Mouse (Mus musculus): ENCODE measurements around the gene Polr3b. TPM values are rescaled to one million over a fixed set of nuclear protein-coding genes. Genes with fewer than 3 reads are reported as not detected.

The Polr3b gene
- polyA plus RNA-seq, 1 experiment from 2014 or later: 15.7 TPM

DNA sequence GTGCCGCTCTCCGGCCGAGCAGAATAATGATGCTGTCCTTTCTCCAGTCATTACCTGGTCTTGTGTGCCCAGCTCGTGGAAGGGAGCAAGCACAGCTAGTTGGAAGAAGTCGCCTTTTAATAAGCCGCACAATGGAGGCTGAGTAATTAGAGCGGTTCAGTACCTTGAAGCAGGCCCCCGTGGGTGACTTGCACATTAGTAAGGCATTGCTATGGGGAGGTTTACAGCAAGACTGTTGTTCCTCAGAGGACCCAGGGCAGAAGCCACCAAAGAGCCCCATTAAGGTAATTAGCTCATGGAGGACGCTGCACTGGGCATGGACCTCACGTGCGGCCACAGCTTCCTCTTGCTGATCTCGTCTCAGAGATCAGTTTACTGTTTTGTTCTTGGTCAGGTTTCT lies 100.6 kb downstream of the Polr3b start:
- Histone ChIP-seq H3K27me3 (replicated peaks; ENCODE audit: control insufficient read depth, insufficient read depth, low read length) (no peaks in the 10 kb centered on the region), H3K4me2 (ENCODE audit: low read length) (no peak overlapping the region), H3K9me3 (ENCODE audit: control insufficient read depth, low read length) (no peaks in the 10 kb centered on the region), H3K9ac (replicated peaks; ENCODE audit: low read depth, low read length) (no peak overlapping the region), H3K27ac (ENCODE audit: low read length) (no peak overlapping the region), H3K4me1 (replicated peaks; ENCODE audit: control insufficient read depth, insufficient read depth, low read length) (no peaks in the 10 kb centered on the region), H3K4me3 (replicated peaks; ENCODE audit: low read length) (no peak overlapping the region), H3K36me3 (ENCODE audit: control insufficient read depth, insufficient read depth) (peaks cover 2% of the 10 kb centered on the region; the same call in 1 of the 2 replicates)
- WGBS: 30% methylated on average over 12 of the region's 12 CpGs
- no peak for ATAC-seq

- WGBS: 93% methylated on average over 12 of the region's 12 CpGs
- Histone ChIP-seq H3K4me1 (replicated peaks; ENCODE audit: control insufficient read depth, insufficient read depth, low read length) (no peaks in the 10 kb centered on the region), H3K27ac (ENCODE audit: low read length) (no peak overlapping the region), H3K36me3 (ENCODE audit: control insufficient read depth, insufficient read depth) (peaks cover 2% of the 10 kb centered on the region; the same call in 1 of the 2 replicates), H3K4me2 (ENCODE audit: low read length) (no peak overlapping the region), H3K4me3 (replicated peaks; ENCODE audit: low read length) (no peak overlapping the region), H3K9me3 (ENCODE audit: control insufficient read depth, low read length) (no peaks in the 10 kb centered on the region), H3K27me3 (replicated peaks; ENCODE audit: control insufficient read depth, insufficient read depth, low read length) (no peaks in the 10 kb centered on the region), H3K9ac (replicated peaks; ENCODE audit: low read depth, low read length) (no peak overlapping the region)
- ATAC-seq: no peak
Observed at GRCm38 (mm10) chr10:84727005-84727404, 104.9 kb downstream of the Polr3b start.

GRCm38 (mm10) chr10:84727760-84728159 lies 105.7 kb downstream of the Polr3b start:
- no peak for ATAC-seq
- Histone ChIP-seq H3K36me3 (ENCODE audit: control insufficient read depth, insufficient read depth) (peaks cover 2% of the 10 kb centered on the region; the same call in 1 of the 2 replicates), H3K27me3 (replicated peaks; ENCODE audit: control insufficient read depth, insufficient read depth, low read length) (no peaks in the 10 kb centered on the region), H3K4me2 (ENCODE audit: low read length) (no peak overlapping the region), H3K9ac (replicated peaks; ENCODE audit: low read depth, low read length) (no peak overlapping the region), H3K27ac (ENCODE audit: low read length) (no peak overlapping the region), H3K9me3 (ENCODE audit: control insufficient read depth, low read length) (no peaks in the 10 kb centered on the region), H3K4me1 (replicated peaks; ENCODE audit: control insufficient read depth, insufficient read depth, low read length) (no peaks in the 10 kb centered on the region), H3K4me3 (replicated peaks; ENCODE audit: low read length) (no peak overlapping the region)
- WGBS: 82% methylated on average over 4 of the region's 4 CpGs

GRCm38 (mm10) chr10:84730078-84730477 lies 108.0 kb downstream of the Polr3b start:
- Histone ChIP-seq H3K27ac (ENCODE audit: low read length) (no peak overlapping the region), H3K4me3 (replicated peaks; ENCODE audit: low read length) (no peak overlapping the region), H3K4me1 (replicated peaks; ENCODE audit: control insufficient read depth, insufficient read depth, low read length) (no peaks in the 10 kb centered on the region), H3K4me2 (ENCODE audit: low read length) (no peak overlapping the region), H3K9ac (replicated peaks; ENCODE audit: low read depth, low read length) (no peak overlapping the region), H3K27me3 (replicated peaks; ENCODE audit: control insufficient read depth, insufficient read depth, low read length) (no peaks in the 10 kb centered on the region), H3K9me3 (ENCODE audit: control insufficient read depth, low read length) (no peaks in the 10 kb centered on the region), H3K36me3 (ENCODE audit: control insufficient read depth, insufficient read depth) (no peaks in the 10 kb centered on the region; the same call in 1 of the 2 replicates)
- no peak for ATAC-seq
- WGBS: 85% methylated on average over 3 of the region's 3 CpGs

DNA sequence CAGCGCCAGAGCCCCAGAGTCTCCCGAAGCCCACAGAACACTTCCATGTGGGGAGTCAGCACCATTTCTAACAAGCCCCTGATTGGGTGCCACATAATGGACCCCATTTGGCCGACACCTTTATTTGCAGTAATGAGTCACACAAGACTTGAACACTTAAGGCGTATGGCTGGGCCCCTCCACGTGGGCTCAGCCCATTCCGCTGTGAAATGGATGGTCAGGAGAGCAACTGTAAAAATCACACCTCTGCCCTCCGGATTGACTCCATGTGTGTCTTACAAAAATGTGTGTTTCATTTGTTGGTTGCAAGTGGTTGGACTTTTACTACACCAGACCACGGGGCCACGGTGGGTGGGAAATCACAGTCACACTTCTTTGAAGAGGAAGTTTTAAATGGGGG lies 108.9 kb downstream of the Polr3b start:
- Histone ChIP-seq H3K9me3 (ENCODE audit: control insufficient read depth, low read length) (no peaks in the 10 kb centered on the region), H3K36me3 (ENCODE audit: control insufficient read depth, insufficient read depth) (no peaks in the 10 kb centered on the region; the same call in 1 of the 2 replicates), H3K27ac (ENCODE audit: low read length) (no peak overlapping the region), H3K4me3 (replicated peaks; ENCODE audit: low read length) (no peak overlapping the region), H3K27me3 (replicated peaks; ENCODE audit: control insufficient read depth, insufficient read depth, low read length) (no peaks in the 10 kb centered on the region), H3K4me1 (replicated peaks; ENCODE audit: control insufficient read depth, insufficient read depth, low read length) (no peaks in the 10 kb centered on the region), H3K9ac (replicated peaks; ENCODE audit: low read depth, low read length) (no peak overlapping the region), H3K4me2 (ENCODE audit: low read length) (no peak overlapping the region)
- 92% methylated on average over 9 of the region's 9 CpGs for WGBS
- ATAC-seq: no peak

DNA sequence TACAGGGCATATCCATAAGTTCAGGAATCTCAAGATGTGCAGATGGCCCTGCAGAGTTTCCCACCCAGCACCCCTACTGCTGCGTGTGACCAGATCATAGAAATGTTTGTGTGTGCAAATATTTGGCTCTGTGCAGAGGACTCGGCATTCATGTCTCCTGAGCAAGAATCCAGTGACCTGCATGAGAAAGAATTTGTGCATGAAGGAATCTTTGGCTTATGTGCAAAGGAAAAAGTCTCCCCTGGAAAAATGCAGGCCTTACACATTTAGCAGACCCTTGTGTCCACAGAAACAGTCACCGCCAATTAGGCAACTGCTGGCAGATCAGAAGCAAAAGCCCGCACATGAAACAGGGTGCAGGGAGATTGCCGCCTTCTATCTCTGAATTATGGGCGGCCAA lies 111.4 kb downstream of the Polr3b start:
- WGBS: 72% methylated on average over 6 of the region's 6 CpGs
- H3K27ac ChIP-seq (ENCODE audit: low read length): no peak overlapping the region
- no peaks in the 10 kb centered on the region for H3K36me3 ChIP-seq (ENCODE audit: control insufficient read depth, insufficient read depth)
- no peak overlapping the region for H3K4me2 ChIP-seq (ENCODE audit: low read length)
- ATAC-seq: no peak
- no peaks in the 10 kb centered on the region for H3K27me3 ChIP-seq (replicated peaks; ENCODE audit: control insufficient read depth, insufficient read depth, low read length)
- H3K4me1 ChIP-seq (replicated peaks; ENCODE audit: control insufficient read depth, insufficient read depth, low read length): no peaks in the 10 kb centered on the region
- no peak overlapping the region for H3K4me3 ChIP-seq (replicated peaks; ENCODE audit: low read length)
- no peaks in the 10 kb centered on the region for H3K9me3 ChIP-seq (ENCODE audit: control insufficient read depth, low read length)
- no peak overlapping the region for H3K9ac ChIP-seq (replicated peaks; ENCODE audit: low read depth, low read length)

DNA sequence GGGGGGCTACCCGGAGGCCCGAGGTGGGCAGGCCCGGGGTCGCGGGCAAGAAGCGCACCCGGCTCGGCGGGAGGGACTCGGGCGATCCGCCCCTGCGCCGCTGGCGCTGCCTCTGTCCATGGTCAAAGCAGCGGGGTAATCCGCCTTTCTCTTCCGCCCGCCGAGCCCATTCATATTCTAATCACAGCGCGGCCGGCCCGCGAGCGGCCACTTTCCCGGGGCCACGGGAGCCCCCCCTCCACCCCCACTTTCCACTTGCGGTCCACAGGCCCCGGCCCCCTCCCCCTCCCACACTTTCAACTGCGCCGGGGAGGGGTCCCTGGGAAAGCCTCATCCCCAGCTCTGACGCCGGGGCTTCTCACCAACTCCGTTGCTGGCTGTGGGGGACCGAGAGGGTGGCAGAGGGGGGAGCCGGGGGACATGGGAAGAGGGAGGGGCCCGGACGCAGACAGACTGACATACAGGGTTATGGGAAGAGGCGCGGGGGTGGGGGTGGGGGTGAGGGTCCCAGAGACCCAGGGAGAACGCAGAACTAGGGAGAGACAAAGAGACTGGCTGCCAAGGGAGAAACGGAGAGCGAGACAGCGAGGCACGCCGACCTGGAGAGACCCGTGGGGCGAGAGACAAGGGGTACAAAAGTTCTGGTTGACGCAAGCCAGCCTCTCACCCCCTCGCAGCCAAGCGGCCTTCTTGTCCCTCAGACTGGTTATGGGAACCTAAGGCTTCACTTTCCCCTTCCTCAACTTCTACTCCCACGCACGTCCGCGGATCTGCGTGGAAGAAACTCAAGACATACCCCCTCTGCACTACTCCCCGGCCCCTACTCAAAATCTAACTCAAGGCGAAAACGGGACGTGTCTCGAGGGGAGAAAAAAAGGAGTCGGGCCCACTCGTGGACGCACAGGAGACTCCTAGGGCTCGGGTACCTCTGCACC lies 133.0 kb downstream of the Polr3b start:
- peaks cover 46% of the 10 kb centered on the region for H3K4me1 ChIP-seq (replicated peaks; ENCODE audit: control insufficient read depth, insufficient read depth, low read length)
- peak overlapping the region; percentile 93 for H3K4me2 ChIP-seq (ENCODE audit: low read length)
- H3K27me3 ChIP-seq (replicated peaks; ENCODE audit: control insufficient read depth, insufficient read depth, low read length): peaks cover 32% of the 10 kb centered on the region
- H3K36me3 ChIP-seq (ENCODE audit: control insufficient read depth, insufficient read depth): no peaks in the 10 kb centered on the region
- peak overlapping the region; percentile 77 for H3K27ac ChIP-seq (ENCODE audit: low read length)
- peak overlapping the region; percentile 52 for H3K4me3 ChIP-seq (replicated peaks; ENCODE audit: low read length)
- ATAC-seq: peak; percentile 51
- H3K9ac ChIP-seq (replicated peaks; ENCODE audit: low read depth, low read length): peak overlapping the region; percentile 68
- under 1% methylated on average over 59 of the region's 66 CpGs for WGBS
- H3K9me3 ChIP-seq (ENCODE audit: control insufficient read depth, low read length): no peaks in the 10 kb centered on the region

DNA sequence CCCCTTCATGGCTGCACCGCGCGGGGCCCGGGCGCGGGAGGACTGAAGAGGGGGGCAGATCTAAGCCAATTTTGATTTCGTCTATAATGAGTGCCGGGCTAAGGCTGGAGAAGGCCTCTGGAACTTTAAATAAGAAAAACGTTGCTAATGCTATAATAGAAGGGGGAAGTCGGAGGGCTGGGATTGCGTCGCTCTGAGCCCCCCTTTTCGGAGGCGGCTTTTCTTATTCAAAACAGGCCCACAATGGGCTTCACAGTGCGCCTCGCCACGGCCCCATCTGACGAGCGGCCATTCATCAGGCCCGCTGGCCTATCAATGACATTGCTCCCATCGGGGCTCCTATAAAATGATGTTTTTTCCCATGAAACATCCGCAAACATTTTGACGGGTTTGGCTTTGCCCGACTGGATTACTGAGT lies 133.7 kb downstream of the Polr3b start, which contains the start of gene Rfx4:
Gene Rfx4, plus strand, starts transcription at position 277 of the 418 bp plus-strand sequence.
- WGBS: under 1% methylated on average over 24 of the region's 24 CpGs
- H3K9ac ChIP-seq (replicated peaks; ENCODE audit: low read depth, low read length): peak within 1 kb of the TSS; percentile 68
- ATAC-seq: peak; percentile 71
- H3K36me3 ChIP-seq (ENCODE audit: control insufficient read depth, insufficient read depth): no peaks in the 10 kb centered on the region
- H3K9me3 ChIP-seq (ENCODE audit: control insufficient read depth, low read length): no peaks in the 10 kb centered on the region
- H3K4me2 ChIP-seq (ENCODE audit: low read length): peak within 1 kb of the TSS; percentile 93
- peak within 1 kb of the TSS; percentile 52 for H3K4me3 ChIP-seq (replicated peaks; ENCODE audit: low read length)
- H3K4me1 ChIP-seq (replicated peaks; ENCODE audit: control insufficient read depth, insufficient read depth, low read length): peaks cover 52% of the 10 kb centered on the region
- H3K27me3 ChIP-seq (replicated peaks; ENCODE audit: control insufficient read depth, insufficient read depth, low read length): peaks cover 32% of the 10 kb centered on the region
- H3K27ac ChIP-seq (ENCODE audit: low read length): peak within 1 kb of the TSS; percentile 77

DNA sequence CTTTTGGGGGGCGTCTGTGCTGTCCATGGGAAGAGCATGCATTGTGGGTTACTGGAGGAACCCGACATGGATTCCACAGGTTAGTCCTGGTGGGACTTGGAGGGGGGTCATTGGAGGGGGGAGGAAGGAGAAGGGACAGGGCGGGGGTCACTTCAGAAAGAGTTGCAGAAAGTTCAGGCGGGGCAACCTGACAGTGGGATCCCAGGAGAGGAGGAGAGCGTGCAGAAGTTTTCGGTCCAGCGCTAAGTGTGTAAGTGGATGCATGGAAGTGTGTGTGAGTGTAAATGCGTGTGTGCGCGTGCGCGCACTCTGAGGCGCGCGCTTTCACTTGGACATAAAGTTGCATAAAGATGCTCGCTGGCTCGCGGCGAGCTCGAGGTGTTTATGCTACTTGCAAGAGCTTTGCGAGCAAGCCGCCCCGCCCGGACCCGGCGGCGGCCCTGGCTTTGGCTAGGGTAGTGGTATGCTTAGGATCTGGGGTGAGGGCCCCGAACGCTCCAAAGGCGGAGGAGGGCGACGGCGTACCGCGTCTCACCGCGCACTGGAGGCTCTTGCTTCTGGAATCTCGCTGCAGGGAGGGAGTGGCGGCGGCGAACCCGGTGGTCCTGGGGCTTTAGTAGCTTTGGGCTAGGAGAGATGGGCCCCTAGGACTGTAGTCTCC lies 134.5 kb downstream of the Polr3b start:
- ATAC-seq: no peak
- H3K27me3 ChIP-seq (replicated peaks; ENCODE audit: control insufficient read depth, insufficient read depth, low read length): peaks cover 32% of the 10 kb centered on the region

More for the DNA sequence above, 134.5 kb downstream of the Polr3b start:
- H3K4me1 ChIP-seq (replicated peaks; ENCODE audit: control insufficient read depth, insufficient read depth, low read length): peaks cover 52% of the 10 kb centered on the region
- WGBS: under 1% methylated on average over 42 of the region's 42 CpGs
- no peaks in the 10 kb centered on the region for H3K9me3 ChIP-seq (ENCODE audit: control insufficient read depth, low read length)
- H3K9ac ChIP-seq (replicated peaks; ENCODE audit: low read depth, low read length): peak overlapping the region; percentile 31
- no peaks in the 10 kb centered on the region for H3K36me3 ChIP-seq (ENCODE audit: control insufficient read depth, insufficient read depth)
- peak overlapping the region; percentile 46; the same call in 1 of the 2 replicates for H3K27ac ChIP-seq (ENCODE audit: low read length)
- peak overlapping the region; percentile 52 for H3K4me3 ChIP-seq (replicated peaks; ENCODE audit: low read length)
- peak overlapping the region; percentile 93 for H3K4me2 ChIP-seq (ENCODE audit: low read length)
